Mouse (Mus musculus): ENCODE measurements at regions not wholly inside any gene's neighbourhood (a gene's known extent, or its start where the extent isn't known, plus 50 kb on each side); places are given as distances from the start of the nearest gene placed in this dataset.

DNA sequence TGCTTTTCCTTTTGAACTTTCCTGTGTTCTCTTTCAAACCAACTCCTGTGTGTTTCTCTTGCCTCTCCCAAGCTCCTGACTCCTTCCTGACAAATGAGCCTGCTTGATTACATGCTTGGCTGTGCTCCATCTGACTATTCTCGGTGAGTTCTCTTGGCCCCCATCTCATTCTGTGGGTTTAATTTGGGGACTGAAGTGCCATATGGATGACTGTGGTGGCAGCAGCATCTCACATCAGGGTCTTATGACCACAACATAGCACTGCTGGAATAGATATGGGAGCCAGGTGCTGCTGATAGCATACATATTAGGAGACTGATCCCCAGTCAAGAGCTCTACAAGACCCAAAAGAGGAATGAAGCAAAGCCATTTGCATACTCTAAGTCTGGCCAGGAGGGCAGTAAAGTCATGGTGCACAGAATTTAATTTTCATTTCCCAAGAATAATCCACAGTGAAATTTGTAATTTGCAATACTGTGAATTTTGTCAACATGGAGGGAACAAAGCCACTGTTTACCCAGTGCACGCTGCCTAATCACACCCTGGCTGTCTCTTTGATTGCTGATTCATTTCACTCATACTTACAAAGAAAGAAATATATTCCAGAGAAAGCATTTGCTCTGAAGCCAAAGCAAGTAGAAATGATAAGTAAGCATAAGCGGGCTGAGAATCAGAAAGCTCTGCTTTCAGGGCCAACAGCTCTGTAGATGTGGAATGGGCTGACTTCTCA lies 1478.4 kb upstream of the Gm7489 start:
- Histone ChIP-seq H3K4me3 (ENCODE audit: low read depth, low read length) (no peak overlapping the region), H3K4me2 (no peak overlapping the region), H3K27me3 (ENCODE audit: insufficient read depth, low read length) (no peaks in the 10 kb centered on the region), H3K4me1 (ENCODE audit: insufficient read depth) (no peaks in the 10 kb centered on the region), H3K36me3 (ENCODE audit: insufficient read depth) (no peaks in the 10 kb centered on the region), H3K27ac (ENCODE audit: low read depth) (no peak overlapping the region), H3K9me3 (ENCODE audit: low read depth, low read length) (no peaks in the 10 kb centered on the region), H3K9ac (no peak overlapping the region)
- DNase-seq (no peak), ATAC-seq (ENCODE audit: insufficient read depth) (no peak)
- no peak for TF ChIP-seq CTCF (IDR thresholded peaks at IDR 0.05; ENCODE audit: low read depth)
- 53% methylated on average over 3 of the region's 3 CpGs for WGBS

DNA sequence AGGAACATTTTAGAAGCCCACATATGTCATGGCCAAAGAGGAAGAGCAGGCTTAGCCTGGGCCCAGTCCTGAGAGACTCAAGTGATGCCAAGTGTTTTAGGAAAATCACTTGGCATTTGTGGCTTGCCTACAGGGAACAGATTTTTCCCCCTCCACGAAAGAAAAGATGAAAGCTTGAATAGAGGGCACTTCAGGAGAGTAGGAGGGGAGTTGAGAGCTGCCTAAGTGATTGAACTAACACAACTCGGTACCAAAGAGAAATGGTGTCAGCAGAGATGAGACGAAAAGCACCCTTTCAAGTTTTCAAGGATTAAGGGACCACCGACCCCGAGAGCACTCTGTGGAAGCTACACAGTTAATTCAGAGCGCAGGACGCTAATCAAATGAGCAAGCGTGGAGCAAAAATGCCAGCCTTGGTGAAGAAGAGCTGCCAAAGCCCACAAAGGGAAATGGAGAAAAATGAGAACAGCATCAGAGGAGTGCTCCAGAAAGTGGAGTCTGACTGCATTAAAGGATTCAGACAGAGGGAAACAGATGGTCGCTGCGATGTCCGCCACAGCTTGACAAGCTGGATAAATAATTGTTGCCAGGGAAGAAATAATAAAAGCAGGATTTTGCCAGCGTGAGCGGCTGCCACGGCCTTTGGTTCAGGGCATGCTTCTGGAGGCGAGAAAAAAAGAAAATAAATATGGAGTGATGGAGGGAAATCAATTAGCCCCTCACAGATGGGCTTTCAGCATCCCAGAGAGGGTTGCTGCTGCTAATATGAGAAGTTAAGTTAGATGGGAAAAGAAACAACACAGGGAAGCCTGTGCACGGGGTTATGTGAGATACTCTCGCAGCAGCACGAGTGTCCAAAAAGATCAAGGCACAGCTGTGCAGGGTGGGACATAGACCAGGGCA lies 1471.6 kb upstream of the Gm7489 start:
- Histone ChIP-seq H3K27me3 (ENCODE audit: insufficient read depth, low read length) (no peaks in the 10 kb centered on the region), H3K9ac (no peak overlapping the region), H3K4me3 (ENCODE audit: low read depth, low read length) (no peak overlapping the region), H3K4me2 (peak overlapping the region; percentile 15), H3K36me3 (ENCODE audit: insufficient read depth) (no peaks in the 10 kb centered on the region), H3K27ac (ENCODE audit: low read depth) (peak overlapping the region; percentile 2), H3K4me1 (ENCODE audit: insufficient read depth) (no peaks in the 10 kb centered on the region), H3K9me3 (ENCODE audit: low read depth, low read length) (no peaks in the 10 kb centered on the region)
- no peak for TF ChIP-seq CTCF (IDR thresholded peaks at IDR 0.05; ENCODE audit: low read depth)
- 18% methylated on average over 18 of the region's 18 CpGs for WGBS
- ATAC-seq (ENCODE audit: insufficient read depth): peak; percentile 58; the same call in 1 of the 2 replicates
- peak; percentile 39 for DNase-seq

DNA sequence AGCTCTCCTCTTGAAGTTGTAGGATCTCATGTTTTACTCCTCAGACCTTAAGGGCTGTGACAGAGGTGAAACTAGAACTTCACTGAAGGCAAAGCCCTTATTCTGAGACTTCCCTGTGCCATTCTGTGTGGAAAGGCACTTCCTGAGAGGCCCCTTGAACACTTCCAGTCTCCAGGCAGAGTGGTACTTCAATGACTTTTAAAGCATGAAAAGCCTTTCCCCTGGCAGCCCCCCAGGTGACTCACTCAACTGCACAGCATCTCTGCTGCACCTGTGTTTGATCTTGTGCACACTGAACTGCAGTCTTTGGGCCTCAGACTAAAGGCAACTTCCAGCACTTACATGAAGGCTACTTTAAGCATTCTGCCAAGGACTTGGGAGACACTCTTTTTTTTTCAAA lies 1458.7 kb upstream of the Gm7489 start:
- no peak for TF ChIP-seq CTCF (IDR thresholded peaks at IDR 0.05; ENCODE audit: low read depth)
- Histone ChIP-seq H3K9me3 (ENCODE audit: low read depth, low read length) (no peaks in the 10 kb centered on the region), H3K4me2 (no peak overlapping the region), H3K4me3 (ENCODE audit: low read depth, low read length) (no peak overlapping the region), H3K36me3 (ENCODE audit: insufficient read depth) (no peaks in the 10 kb centered on the region), H3K27ac (ENCODE audit: low read depth) (no peak overlapping the region), H3K27me3 (ENCODE audit: insufficient read depth, low read length) (no peaks in the 10 kb centered on the region), H3K4me1 (ENCODE audit: insufficient read depth) (no peaks in the 10 kb centered on the region), H3K9ac (no peak overlapping the region)
- DNase-seq (peak; percentile 71), ATAC-seq (ENCODE audit: insufficient read depth) (peak; percentile 91)

DNA sequence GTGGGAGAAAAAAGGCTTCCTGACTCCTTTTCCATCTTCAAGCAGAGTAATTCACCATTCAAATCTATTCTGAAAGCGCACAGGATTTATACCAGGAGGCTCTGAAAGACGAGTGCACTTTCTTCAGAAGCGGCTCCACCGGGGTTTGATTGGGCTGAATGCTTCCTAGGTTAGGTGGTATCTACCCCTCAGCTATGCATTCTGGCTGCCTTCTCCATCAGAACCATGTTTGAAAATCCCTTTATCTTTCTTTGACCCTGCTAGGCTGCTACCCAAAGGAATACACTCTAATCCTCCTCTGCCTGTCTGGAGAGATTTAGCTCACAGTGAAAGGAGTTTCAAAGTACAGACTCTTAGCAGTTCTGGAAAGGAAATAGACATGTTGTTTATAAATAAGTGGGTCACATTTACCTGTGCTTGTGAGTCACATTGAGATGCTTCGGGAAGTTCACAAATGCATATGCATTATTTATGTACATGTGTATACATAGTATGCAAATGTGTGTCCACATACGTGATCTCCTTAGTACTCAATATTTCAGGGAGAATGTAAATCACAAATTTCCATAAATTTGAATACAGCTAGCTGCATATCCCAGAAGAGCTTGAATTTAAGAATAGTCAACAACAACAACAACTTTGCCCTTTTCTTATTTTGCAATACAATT lies 1454.1 kb upstream of the Gm7489 start:
- H3K9me3 ChIP-seq (ENCODE audit: low read depth, low read length): no peaks in the 10 kb centered on the region
- no peak overlapping the region for H3K4me3 ChIP-seq (ENCODE audit: low read depth, low read length)

DNA sequence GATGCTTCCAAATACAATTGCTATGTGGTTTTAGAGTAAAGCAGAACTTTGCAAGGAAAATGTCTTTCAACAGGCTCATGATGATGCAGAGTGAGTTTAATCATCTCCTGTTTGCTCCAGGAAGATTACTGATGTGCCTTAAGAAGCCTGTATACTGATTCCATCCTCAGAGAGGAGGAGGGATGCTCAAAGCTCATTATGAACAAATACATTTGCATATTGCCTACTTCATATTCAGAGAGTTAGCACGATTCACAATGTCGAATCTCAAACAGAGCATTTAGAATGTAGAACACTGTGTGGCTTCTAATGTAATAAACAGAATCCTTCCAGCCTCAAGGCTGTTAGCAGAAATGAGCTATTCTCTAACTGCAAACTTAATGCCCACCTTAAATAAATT lies 1451.1 kb upstream of the Gm7489 start:
- H3K4me1 ChIP-seq (ENCODE audit: insufficient read depth): no peaks in the 10 kb centered on the region
- DNase-seq (no peak), ATAC-seq (ENCODE audit: insufficient read depth) (no peak)
- no peaks in the 10 kb centered on the region for H3K36me3 ChIP-seq (ENCODE audit: insufficient read depth)
- WGBS: 85% methylated on average over 2 of the region's 2 CpGs
- no peak overlapping the region for H3K4me2 ChIP-seq
- H3K4me3 ChIP-seq (ENCODE audit: low read depth, low read length): no peak overlapping the region
- TF ChIP-seq CTCF (IDR thresholded peaks at IDR 0.05; ENCODE audit: low read depth): no peak
- H3K27ac ChIP-seq (ENCODE audit: low read depth): no peak overlapping the region
- no peaks in the 10 kb centered on the region for H3K27me3 ChIP-seq (ENCODE audit: insufficient read depth, low read length)
- no peaks in the 10 kb centered on the region for H3K9me3 ChIP-seq (ENCODE audit: low read depth, low read length)
- H3K9ac ChIP-seq: no peak overlapping the region

More for the DNA sequence above, 1454.1 kb upstream of the Gm7489 start:
- no peak for TF ChIP-seq CTCF (IDR thresholded peaks at IDR 0.05; ENCODE audit: low read depth)
- 75% methylated on average over 6 of the region's 6 CpGs for WGBS
- no peak for DNase-seq
- Histone ChIP-seq H3K27ac (ENCODE audit: low read depth) (no peak overlapping the region), H3K9ac (no peak overlapping the region), H3K27me3 (ENCODE audit: insufficient read depth, low read length) (no peaks in the 10 kb centered on the region), H3K36me3 (ENCODE audit: insufficient read depth) (no peaks in the 10 kb centered on the region), H3K4me1 (ENCODE audit: insufficient read depth) (no peaks in the 10 kb centered on the region), H3K4me2 (no peak overlapping the region)
- ATAC-seq (ENCODE audit: insufficient read depth): no peak

DNA sequence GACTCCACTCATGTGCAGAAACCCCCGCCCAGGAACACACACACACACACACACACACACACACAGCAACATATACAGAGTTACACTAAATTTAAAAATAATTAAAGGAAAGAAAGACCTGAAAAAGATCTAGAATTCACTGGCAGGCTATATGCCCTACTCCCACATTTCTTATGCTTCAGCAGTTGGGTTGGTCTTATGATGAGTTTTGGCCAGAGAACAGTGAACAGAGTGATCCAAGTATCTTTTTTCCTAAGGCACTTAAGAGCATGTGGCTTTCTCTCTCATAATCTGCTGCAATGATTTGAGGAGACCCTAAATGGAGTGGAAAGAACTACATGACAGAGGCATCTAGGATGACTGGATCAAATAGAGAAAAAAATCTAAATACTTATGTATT lies 1446.3 kb upstream of the Gm7489 start:
- Histone ChIP-seq H3K4me2 (no peak overlapping the region), H3K9me3 (ENCODE audit: low read depth, low read length) (no peaks in the 10 kb centered on the region), H3K27me3 (ENCODE audit: insufficient read depth, low read length) (no peaks in the 10 kb centered on the region), H3K4me3 (ENCODE audit: low read depth, low read length) (no peak overlapping the region), H3K9ac (no peak overlapping the region), H3K27ac (ENCODE audit: low read depth) (no peak overlapping the region), H3K36me3 (ENCODE audit: insufficient read depth) (no peaks in the 10 kb centered on the region), H3K4me1 (ENCODE audit: insufficient read depth) (no peaks in the 10 kb centered on the region)
- no peak for DNase-seq
- 89% methylated on average over 1 of the region's 1 CpGs for WGBS
- ATAC-seq (ENCODE audit: insufficient read depth): no peak
- no peak for TF ChIP-seq CTCF (IDR thresholded peaks at IDR 0.05; ENCODE audit: low read depth)

DNA sequence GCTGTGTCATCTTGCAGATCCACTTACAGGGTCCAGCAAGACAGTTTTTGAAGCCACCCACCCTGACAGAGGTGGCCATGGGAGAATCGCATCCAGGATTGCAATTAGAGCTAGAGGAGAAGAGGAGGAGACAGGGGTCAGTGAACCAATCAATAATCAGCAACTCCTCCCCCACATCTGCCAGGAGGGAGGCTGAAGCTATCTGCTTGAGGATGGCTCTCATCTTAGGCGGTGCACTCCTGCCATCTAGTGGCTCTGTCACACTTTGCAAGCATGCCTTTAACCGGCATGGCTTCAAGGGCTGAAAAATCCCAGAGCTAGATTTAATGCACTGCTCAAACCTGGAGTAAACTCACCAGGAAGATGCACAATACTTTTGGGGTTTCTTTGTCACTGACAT lies 1425.9 kb upstream of the Gm7489 start:
- H3K27me3 ChIP-seq (ENCODE audit: insufficient read depth, low read length): no peaks in the 10 kb centered on the region
- H3K4me2 ChIP-seq: no peak overlapping the region
- H3K36me3 ChIP-seq (ENCODE audit: insufficient read depth): no peaks in the 10 kb centered on the region
- H3K27ac ChIP-seq (ENCODE audit: low read depth): no peak overlapping the region
- H3K9me3 ChIP-seq (ENCODE audit: low read depth, low read length): no peaks in the 10 kb centered on the region
- TF ChIP-seq CTCF (IDR thresholded peaks at IDR 0.05; ENCODE audit: low read depth): peak; percentile 95
- ATAC-seq (ENCODE audit: insufficient read depth) (peak; percentile 87; the same call in 1 of the 2 replicates), DNase-seq (peak; percentile 95)
- no peaks in the 10 kb centered on the region for H3K4me1 ChIP-seq (ENCODE audit: insufficient read depth)
- H3K9ac ChIP-seq: no peak overlapping the region
- no peak overlapping the region for H3K4me3 ChIP-seq (ENCODE audit: low read depth, low read length)
- 2% methylated on average over 3 of the region's 3 CpGs for WGBS

All from lung, embryonic 14.5 days (tissue).